Mouse (Mus musculus) hindbrain, postnatal 0 days (tissue): Measurements from ENCODE around the gene Prpf38b. TPM values are rescaled to one million over a fixed set of nuclear protein-coding genes. Genes with fewer than 3 reads are reported as not detected.

Experiments used
- ATAC-seq: fragments of 200-750 bp; cut with Nextera tagmentation; 2 replicates; pipeline ENCODE4 v1.8.0; 2017; ENCODE audit warnings: mild to moderate bottlenecking, moderate TSS enrichment, moderate library complexity
- DNase-seq: peaks from one replicate; pipeline ENCODE4 v3.0.0-alpha.2; 2015; ENCODE audit warnings: low spot score
- H3K27ac ChIP-seq: fragments of 300-500 bp; sonication (generic); 2 replicates; pipeline ENCODE4 v1.5.1; 2014; ENCODE audit warnings: mild to moderate bottlenecking
- H3K27me3 ChIP-seq: fragments of 300-500 bp; sonication (generic); 2 replicates; pipeline ENCODE4 v1.6.1; 2014; ENCODE audit warnings: low read length, mixed read lengths; ENCODE audit not compliant: insufficient read depth
- H3K36me3 ChIP-seq: fragments of 300-500 bp; sonication (generic); 2 replicates; pipeline ENCODE4 v1.6.1; 2014; ENCODE audit warnings: low read length, mixed read lengths; ENCODE audit not compliant: insufficient read depth
- H3K4me1 ChIP-seq: fragments of 300-500 bp; sonication (generic); 2 replicates; pipeline ENCODE4 v1.6.1; 2014; ENCODE audit warnings: antibody characterized with exemption, low read length, mixed read lengths; ENCODE audit not compliant: insufficient read depth
- H3K4me2 ChIP-seq: fragments of 300-500 bp; sonication (generic); 2 replicates; pipeline ENCODE4 v1.6.1; 2014; ENCODE audit warnings: low read depth, mild to moderate bottlenecking, low read length, moderate library complexity, mixed read lengths
- H3K4me3 ChIP-seq: fragments of 300-500 bp; sonication (generic); 2 replicates; pipeline ENCODE4 v1.5.1; 2014; ENCODE audit warnings: low read length
- H3K9ac ChIP-seq: fragments of 300-500 bp; sonication (generic); replicated peaks from 2 replicates; pipeline ENCODE4 v1.6.1; 2014; ENCODE audit warnings: mild to moderate bottlenecking, low read length, moderate library complexity, mixed read lengths
- H3K9me3 ChIP-seq: fragments of 300-500 bp; sonication (generic); 2 replicates; pipeline ENCODE4 v1.6.1; 2016; ENCODE audit warnings: low read length, mixed read lengths
- CTCF ChIP-seq: IDR thresholded peaks from 2 replicates; pipeline ENCODE4 v1.5.1; 2016; ENCODE audit warnings: antibody characterized with exemption, control low read depth, low read depth
- WGBS: fragments of 180-500 bp; shearing (Covaris S2); extraction: QIAGEN DNeasy Blood & Tissue Kit; methylation state at CpG from one replicate; pipeline ENCODE4 v1.1.7; 2014; 5-methylcytosine and 5-hydroxymethylcytosine counted together
- polyA plus RNA-seq: library from polyadenylated mRNA; unstranded; fragments of >200 nt; fragmentation: Nextera tagmentation; extraction: Ambion mirVana; gene quantifications from 2 replicates; pipeline ENCODE4 v1.2.1, GENCODE M21; 2015
- total RNA-seq: library from RNA; depleted of rRNA; stranded (reverse); fragments of >200 nt; gene quantifications from 2 replicates; pipeline ENCODE4 v1.2.3, GENCODE M21; 2014

Prpf38b gene
- total and polyA plus RNA-seq, 2 experiments from 2014 or later, result 26.7 to 39.4 TPM

GRCm38 (mm10) chr3:108918852-108919251, 7.3 kb upstream of the Prpf38b start:
- Histone ChIP-seq H3K4me3 (no peak overlapping the region), H3K27ac (no peak overlapping the region), H3K4me1 (no peaks in the 10 kb centered on the region), H3K36me3 (no peaks in the 10 kb centered on the region), H3K9ac (no peak overlapping the region), H3K4me2 (no peak overlapping the region), H3K27me3 (no peaks in the 10 kb centered on the region), H3K9me3 (no peaks in the 10 kb centered on the region)
- no peak for ATAC-seq
- DNase-seq, result no peak
- no peak for TF ChIP-seq CTCF
- WGBS, result 98% methylated on average over 1 of the region's 1 CpGs

- 71% methylated on average over 3 of the region's 3 CpGs for WGBS
These were observed 6.5 kb upstream of the Prpf38b start for GRCm38 (mm10) chr3:108917986-108918385.

DNA sequence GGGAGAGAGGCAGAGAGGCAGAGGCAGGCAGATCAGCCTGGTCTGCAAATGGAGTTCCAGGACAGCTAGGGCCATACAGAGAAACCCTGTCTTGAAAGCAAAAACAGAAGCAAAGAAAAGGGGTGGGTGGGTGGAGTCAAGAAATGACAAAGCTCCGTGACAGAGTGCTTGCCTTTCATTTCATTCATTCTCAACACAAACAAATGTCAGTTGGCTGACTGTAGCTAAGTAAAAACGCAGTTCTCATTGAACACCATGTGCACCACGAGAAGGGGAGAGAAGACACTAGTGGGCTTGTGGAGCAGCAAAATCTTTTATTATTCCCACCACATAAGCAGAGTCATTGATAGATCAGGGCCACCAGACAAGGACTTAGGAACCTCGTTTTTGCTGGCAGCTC, 5.3 kb upstream of the Prpf38b start:
- Histone ChIP-seq H3K4me3 (no peak overlapping the region), H3K9ac (no peak overlapping the region), H3K36me3 (no peaks in the 10 kb centered on the region), H3K27me3 (no peaks in the 10 kb centered on the region), H3K4me1 (no peaks in the 10 kb centered on the region), H3K27ac (no peak overlapping the region), H3K9me3 (no peaks in the 10 kb centered on the region), H3K4me2 (no peak overlapping the region)
- DNase-seq (no peak), ATAC-seq (no peak)
- WGBS, result 29% methylated on average over 4 of the region's 4 CpGs
- no peak for TF ChIP-seq CTCF

More at GRCm38 (mm10) chr3:108917986-108918385, 6.5 kb upstream of the Prpf38b start:
- H3K9ac ChIP-seq, result no peak overlapping the region
- no peaks in the 10 kb centered on the region for H3K27me3 ChIP-seq
- H3K36me3 ChIP-seq, result no peaks in the 10 kb centered on the region
- H3K4me2 ChIP-seq, result no peak overlapping the region
- H3K4me3 ChIP-seq, result no peak overlapping the region
- TF ChIP-seq CTCF, result no peak
- no peak overlapping the region for H3K27ac ChIP-seq
- H3K9me3 ChIP-seq, result no peaks in the 10 kb centered on the region
- DNase-seq, result no peak
- ATAC-seq, result no peak
- no peaks in the 10 kb centered on the region for H3K4me1 ChIP-seq

- 90% methylated on average over 1 of the region's 1 CpGs for WGBS
- Histone ChIP-seq H3K9ac (no peak overlapping the region), H3K36me3 (no peaks in the 10 kb centered on the region), H3K4me2 (no peak overlapping the region), H3K4me1 (no peaks in the 10 kb centered on the region), H3K27me3 (no peaks in the 10 kb centered on the region), H3K9me3 (no peaks in the 10 kb centered on the region), H3K27ac (no peak overlapping the region), H3K4me3 (no peak overlapping the region)
- DNase-seq (no peak), ATAC-seq (no peak)
- no peak for TF ChIP-seq CTCF
These were observed 4.5 kb upstream of the Prpf38b start for GRCm38 (mm10) chr3:108915999-108916398.

DNA sequence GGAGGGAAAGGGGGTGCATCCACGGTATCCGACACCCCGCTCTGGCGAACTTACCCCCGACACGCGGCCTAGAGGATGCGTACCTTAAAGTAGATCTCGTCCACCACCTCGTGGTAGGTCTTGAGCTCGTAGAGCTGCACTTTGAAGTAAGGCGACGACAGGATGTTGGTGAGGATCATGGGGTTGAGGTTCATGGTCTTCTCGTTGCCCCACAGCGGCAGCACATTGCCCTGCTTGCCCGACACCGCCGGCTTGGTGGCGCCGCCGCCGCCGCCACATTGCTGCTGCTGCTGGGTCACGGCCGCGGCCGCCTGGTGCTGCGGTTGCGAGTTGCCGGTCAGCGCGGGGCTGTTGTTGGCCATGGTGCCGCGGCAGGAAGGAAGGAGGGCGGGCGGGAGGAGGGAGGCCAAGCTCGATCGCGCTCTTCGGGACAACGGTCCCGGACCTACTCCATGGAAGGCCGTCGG, 413 bp downstream of the Prpf38b start:
- peak; percentile 71 for TF ChIP-seq CTCF
- peaks cover 8% of the 10 kb centered on the region; the same call in 1 of the 2 replicates for H3K36me3 ChIP-seq
- peak overlapping the region; percentile 95 for H3K4me3 ChIP-seq
- H3K4me2 ChIP-seq, result peak overlapping the region; percentile 97
- DNase-seq (peak; percentile 81), ATAC-seq (peak; percentile 89)
- WGBS, result under 1% methylated on average over 33 of the region's 44 CpGs
- H3K9ac ChIP-seq, result peak overlapping the region; percentile 77
- no peaks in the 10 kb centered on the region for H3K9me3 ChIP-seq
- H3K4me1 ChIP-seq, result peaks cover 7% of the 10 kb centered on the region; the same call in 1 of the 2 replicates
- H3K27ac ChIP-seq, result peak overlapping the region; percentile 93
- no peaks in the 10 kb centered on the region for H3K27me3 ChIP-seq

GRCm38 (mm10) chr3:108910303-108911080, 1.0 kb downstream of the Prpf38b start:
- H3K9me3 ChIP-seq, result no peaks in the 10 kb centered on the region

DNA sequence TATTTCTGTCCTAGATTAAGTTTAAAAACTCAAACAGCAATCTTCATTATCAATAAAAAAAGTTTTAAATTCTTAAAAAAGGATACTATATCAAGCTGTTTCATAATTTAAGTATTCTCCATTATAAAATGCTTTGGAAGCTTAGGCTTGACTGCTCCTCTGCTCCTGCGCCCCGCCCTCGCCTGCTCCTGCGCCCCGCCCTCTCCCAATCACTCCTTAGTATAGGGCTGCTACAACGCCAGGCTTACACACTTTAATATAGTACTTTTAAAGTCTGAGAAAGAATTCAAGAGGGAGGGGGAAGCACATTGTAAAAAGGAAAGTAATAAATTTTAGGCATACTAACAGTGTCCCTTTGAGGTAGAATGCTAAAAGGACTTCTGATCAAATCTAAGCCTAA, 8.6 kb downstream of the Prpf38b start:
- Histone ChIP-seq H3K36me3 (peaks cover 26% of the 10 kb centered on the region), H3K9me3 (no peaks in the 10 kb centered on the region), H3K4me3 (no peak overlapping the region), H3K4me2 (no peak overlapping the region), H3K9ac (no peak overlapping the region), H3K27me3 (no peaks in the 10 kb centered on the region), H3K27ac (no peak overlapping the region), H3K4me1 (no peaks in the 10 kb centered on the region)
- TF ChIP-seq CTCF, result no peak
- WGBS, result 95% methylated on average over 6 of the region's 6 CpGs
- DNase-seq (no peak), ATAC-seq (no peak)

More at GRCm38 (mm10) chr3:108910303-108911080, 1.0 kb downstream of the Prpf38b start:
- Histone ChIP-seq H3K27ac (peak overlapping the region; percentile 93), H3K27me3 (no peaks in the 10 kb centered on the region), H3K4me2 (peak overlapping the region; percentile 97), H3K4me3 (peak overlapping the region; percentile 95), H3K9ac (peak overlapping the region; percentile 77), H3K36me3 (peaks cover 8% of the 10 kb centered on the region; the same call in 1 of the 2 replicates), H3K4me1 (peaks cover 7% of the 10 kb centered on the region; the same call in 1 of the 2 replicates)
- WGBS, result under 1% methylated on average over 31 of the region's 32 CpGs
- TF ChIP-seq CTCF, result no peak
- DNase-seq, result peak; percentile 10
- no peak for ATAC-seq
